Mouse (Mus musculus) natural killer cell, adult 2 months (primary cell): ENCODE data around the gene Gm826.
A peak's percentile ranks its signal among the peaks of the same experiment; 100 is the strongest.

Source experiments
- DNase-seq, 2 experiments: peaks; one replicate each; pipeline ENCODE4 v3.0.0; 2022; ENCODE audit warnings: low spot score in 2 of 2

Gm826 gene

DNA sequence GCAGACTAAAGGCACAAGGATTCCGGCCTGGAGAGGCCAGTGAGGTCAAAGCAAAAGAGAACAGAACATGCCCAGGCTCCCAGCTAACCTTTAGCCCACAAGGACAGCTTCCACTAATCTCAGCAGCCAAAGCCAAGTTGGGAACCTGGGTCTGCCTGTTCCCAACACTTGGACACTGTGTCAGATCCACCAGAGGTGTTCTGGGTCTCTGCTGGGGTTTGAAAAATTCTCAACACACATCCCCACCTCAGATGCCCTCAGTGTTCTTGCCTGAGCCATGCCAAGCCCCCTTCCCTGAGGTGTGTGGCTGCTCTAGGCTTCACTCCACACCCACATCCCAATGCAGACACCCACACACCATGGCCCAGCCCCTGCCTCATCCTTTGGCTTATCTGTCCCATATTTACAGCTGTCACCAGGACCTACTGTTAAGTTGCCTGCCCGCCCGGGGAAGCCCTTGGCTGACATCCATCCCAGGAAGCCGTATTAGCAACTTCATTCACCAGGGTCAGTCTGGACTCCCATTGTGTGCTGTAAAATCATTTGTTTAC lies at the start of gene Gm826:
TSS of gene Gm826 (minus strand) at position 52 of the 551 bp plus-strand sequence.
- no peak for DNase-seq

DNA sequence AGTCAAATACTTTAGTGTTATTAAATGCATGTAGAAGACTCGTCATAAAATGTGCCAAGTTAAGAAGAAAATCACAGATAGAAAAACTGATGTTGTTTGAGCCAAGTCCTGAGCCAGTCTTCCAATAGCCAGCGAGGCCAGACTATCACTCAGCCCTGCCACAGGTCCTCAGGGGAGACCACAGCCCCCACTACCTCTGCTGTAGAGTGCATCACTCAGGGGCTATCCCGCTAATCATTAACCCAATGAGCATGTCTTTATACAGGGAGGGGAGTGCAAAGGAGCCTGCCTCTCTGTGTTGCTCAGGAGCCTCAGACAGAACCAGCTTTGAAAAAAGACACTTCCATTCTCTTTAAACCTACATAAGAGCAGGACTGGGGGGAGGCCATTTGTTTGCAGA lies 49.5 kb upstream of the Gm826 start:
- no peak for DNase-seq

DNA sequence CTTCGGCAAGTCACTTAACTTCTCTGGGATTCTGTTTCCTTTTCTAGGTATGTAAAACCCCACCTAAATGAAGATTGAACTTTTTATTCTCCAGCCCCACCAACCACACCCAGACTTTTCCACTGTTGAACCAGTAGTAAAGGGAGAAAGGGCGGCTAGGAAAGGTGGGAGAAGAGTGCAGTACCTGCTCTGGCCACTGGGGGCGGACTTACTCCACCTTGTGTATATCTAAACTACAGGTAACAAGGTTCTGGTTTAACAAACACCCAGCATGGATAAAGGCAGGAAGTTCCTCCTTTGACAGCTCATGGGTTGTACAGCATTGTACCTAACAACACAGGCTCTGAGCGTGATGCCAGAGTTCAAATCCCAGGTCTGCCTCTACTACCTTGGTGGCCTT lies 44.3 kb upstream of the Gm826 start:
- DNase-seq: peak in 1 of 2 experiments; percentile 21

DNA sequence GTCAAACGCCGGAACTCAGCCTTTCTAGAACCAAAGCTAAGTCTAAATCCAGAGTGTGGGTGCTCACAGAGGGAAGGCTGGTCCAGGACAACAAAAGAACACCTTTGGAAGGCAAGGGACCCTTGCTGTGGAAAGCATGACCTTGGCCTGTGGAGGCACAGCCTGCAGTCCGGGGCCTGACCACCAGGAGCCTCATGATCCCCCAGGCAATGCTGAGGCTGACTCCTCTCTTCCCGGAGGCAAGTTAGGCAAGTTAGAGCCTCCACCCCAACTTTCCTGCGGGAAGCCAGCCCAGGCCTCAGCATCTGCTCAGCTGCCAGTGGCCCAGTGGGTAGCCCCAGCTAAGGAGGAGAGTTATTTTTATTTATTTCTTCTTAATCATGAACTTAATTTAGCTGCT lies 42.3 kb upstream of the Gm826 start:
- no peak for DNase-seq

DNA sequence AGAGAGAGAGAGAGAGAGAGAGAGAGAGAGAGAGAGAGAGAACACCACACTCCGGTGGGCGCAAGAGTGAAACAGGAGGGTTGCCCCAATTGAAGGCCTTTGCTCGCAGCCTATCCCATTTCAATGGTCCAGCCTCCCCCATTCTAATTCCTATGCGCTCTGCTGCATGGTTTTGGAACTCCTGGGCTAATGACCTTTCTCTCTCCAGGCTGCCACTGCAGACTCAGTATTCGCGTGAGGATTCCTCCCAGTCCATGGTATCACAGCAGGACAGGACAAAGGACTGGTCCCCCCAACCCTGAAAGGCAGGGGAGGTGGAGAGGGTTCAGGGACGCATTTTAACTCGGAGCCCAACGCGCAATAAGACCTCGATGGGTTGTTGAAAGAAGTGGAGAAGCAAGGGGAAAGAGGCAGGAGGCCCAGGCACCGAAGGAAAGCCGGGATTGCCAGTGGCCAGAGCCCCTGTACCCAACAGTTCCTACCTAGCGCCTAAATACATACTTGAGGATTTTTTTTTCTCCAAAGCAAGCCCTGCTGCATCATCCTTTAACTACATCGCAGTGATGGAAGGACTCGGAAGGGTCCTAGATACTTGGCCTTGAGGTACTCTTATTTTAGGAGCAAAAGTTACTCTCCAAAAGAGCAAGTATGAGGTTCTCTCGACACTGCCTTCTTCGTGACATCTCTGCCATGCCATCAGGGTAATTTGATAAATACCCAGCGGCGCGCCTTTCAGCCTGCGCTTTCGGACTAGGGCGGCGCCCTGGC lies 35.9 kb upstream of the Gm826 start:
- DNase-seq: no peak

DNA sequence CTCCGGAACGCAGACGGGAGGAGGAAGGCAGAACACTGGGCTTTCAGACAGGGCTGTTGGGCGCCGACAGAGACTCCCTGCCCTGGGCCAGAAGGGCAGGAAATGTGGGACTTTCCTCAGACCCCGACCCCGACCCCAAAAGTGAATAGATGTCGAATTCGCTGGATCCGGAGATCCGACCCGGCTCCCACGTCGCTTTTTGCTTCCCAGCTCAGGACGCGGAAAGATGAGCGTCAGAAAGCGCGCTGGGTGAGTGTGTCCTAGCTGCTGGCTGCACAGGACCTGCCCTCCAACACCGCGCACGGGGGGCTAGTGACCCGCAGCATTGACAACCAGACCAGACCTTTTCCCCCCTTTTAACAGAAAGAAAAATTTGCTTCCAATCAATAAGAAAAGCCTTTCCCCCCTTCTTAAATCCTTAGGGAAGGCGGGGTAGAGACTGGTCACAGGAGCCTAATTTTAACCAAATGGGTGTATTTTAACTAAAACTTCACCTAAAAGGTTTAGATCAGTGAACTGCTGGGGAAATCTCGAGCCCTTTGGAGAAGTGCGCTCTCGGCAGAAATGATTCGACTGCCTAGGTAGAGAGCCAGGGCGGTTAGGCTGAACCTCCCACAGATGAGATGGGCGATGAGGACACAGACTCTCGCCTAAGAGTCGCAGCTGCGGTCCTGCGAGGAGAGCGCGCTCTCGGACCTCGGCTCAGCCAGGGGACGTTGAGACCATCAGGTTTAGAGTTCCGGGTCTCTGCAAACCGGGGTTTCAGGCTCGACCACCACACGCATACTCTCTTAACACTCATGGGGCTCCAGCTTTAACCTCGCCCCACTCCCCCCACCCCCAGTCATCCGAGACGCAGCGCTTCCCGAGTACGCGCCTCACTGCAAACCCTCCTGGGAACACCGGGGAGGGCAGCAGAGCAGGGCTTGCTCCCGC lies 34.7 kb upstream of the Gm826 start:
- no peak for DNase-seq

DNA sequence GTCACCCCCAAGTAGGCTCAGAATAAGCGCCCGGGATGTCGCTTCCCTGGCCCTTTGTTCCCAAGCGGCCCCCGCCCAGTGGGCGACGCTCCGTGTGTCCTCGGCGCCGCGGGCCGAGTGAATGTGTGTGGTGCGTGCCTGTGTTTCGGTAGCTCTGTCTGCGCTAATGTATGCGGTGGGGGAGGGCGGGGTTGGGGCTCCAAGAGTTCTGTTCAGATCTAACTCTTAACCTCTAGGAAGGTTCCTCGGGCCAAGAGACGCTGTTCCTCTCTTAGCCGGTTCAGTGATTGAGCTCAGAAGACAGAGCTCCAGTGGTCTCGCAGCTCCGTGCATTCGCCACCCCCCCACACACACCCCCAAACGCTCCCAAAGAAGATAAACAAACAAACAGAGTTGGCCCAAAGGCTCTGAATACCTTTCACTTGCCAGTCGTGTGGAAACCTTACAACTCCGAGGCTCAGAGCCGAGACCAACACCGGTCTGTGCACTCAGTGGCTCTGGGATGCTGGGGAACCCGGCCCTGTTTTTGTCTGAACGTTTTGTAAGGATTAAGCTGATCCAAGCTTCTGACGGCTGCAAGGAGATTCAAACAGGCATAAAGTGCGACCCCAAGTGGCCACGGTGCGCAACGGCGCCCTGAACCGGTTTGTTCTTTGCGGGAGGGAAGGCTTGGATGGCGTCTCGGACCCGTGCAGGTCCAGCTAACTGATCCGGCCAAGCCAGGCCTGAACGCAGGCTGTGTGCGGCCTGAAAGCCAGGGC lies 33.7 kb upstream of the Gm826 start:
- DNase-seq: peak; percentile 11 to 12

DNA sequence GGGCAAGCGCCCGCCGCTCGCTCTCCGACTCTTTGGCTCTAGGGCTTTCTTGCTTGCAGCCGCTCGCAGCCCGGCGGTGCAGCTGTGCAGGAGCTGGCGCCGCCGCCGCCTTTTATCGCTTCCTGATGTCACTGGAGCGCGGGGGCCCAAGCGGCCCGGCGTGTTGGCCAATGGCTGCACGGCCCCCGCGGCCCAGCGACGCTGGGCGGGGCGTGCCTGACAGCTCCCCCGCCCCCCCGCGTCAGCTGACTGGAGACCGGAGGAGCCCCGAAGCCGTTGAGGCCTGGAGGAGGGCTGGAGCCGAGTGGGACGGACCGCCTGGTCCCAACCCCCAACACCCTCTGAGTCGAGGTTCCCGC lies 33.0 kb upstream of the Gm826 start, which contains the start of gene Mafb:
TSS of gene Mafb (minus strand) at position 86 of the 359 bp plus-strand sequence.
- DNase-seq: peak; percentile 8 to 13

DNA sequence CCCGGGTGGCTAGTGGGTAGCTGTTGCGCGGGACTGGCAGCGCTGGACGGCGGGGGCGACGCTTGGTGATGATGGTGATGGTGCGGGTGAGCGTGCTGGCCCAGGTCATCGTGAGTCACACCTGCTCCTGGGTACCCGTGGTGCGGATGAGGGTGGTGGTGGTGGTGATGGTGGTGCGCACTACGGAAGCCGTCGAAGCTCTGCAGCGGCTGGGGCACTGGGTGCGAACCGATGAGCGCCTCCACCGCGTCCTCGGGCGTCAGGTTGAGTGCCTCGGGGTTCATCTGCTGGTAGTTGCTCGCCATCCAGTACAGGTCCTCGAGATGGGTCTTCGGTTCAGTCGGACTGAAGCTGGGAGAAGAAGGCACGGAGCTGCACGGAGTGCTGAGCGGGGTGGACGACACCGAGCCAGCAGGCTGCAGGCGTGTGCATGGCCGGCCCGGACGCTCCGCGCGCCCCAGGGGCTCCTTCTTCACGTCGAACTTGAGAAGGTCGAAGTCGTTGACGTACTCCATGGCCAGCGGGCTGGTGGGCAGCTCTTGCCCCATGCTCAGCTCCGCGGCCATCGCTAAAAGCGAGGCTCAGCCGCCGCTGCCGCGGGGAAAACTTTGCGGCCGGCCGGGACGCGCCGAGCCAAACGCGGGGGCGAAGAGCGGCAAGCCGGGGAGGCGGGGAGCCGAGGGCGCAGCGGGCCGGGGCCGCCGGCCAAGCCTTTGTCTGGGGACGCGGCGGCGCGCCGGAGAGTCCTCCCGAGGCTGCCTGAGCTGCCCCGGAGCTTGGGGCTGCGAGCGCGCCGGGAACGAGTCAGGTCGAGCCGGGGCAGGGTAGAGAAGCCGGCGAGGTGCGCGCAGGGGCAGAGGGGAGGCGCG lies 32.4 kb upstream of the Gm826 start:
- no peak for DNase-seq

DNA sequence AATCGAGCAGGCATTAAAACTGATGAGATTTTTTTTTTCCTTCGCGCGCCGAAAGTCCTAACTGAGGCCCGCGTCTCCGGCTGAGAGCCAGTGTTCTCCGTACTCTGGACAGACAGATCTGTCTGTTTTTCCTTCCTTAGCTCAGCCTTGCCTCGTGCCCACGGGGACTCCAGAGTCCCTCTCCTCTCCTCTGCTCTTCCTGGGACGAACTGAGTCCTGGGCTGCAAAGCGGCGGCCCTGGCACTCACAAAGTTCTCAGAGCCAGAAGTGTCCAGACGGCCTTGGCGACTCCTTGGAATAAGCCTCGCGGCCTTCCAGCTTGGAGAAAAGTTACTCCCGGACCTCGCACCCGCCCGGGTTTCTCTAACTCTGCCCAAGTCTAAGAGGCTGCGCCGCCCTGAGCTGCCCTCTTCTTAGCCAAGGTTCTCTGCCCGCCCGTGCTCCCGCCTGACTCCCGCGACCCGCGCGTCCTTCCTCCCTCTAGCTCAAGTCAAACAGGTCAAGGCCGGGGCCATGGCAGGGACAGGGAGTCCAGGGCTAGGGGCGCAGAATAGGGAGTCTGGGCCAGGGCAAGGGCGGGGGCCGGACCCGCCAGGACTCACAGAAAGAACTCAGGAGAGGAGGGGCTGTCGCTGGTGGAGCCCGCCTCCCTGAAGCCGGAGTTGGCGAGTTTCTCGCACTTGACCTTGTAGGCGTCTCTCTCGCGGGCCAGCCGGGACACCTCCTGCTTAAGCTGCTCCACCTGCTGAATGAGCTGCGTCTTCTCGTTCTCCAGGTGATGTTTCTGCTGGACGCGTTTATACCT lies 31.3 kb upstream of the Gm826 start:
- DNase-seq: no peak

DNA sequence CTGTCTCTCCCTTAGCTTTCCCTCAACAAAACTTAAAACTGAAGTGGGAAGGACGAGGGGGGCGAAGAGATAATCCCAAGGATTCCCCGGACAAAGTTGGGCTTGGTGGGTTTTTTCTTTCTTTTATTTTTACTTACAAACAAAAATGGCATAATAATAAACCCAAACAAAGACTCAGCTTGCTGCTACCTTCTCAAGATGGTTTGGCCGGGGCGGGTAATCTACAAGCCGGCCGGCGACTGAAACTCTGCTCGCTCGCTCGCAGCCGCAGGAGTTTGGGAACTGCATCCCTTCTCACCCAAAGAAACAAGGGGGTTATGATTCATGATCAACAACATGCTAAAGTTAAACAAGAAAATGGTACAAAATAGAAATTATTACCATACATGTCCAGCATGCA lies 30.7 kb upstream of the Gm826 start:
- no peak for DNase-seq

DNA sequence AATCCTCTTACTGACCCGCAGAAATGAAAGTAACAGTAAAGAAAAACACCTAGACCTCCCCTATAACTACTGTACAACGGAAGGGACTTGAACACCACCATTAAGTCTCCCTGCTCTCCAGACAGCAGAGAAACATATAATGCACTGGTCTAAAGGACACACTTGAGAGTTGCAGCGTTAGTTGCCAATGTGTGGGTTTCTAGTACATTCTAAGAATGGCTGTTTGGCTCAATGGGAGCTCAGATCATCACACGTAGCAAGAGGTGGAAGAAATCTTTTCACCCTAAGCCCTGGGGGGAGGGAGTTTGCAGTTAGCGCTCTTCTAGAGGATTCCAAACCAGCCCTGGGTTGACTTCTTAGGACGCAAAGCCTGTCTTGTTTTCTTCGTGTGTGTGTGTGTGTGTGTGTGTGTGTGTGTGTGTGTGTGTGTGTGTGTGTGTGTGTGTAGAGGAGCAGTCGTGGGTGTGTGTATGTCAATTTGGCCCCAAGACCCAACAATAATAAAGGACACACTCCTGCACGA lies 30.2 kb upstream of the Gm826 start:
- DNase-seq: no peak

DNA sequence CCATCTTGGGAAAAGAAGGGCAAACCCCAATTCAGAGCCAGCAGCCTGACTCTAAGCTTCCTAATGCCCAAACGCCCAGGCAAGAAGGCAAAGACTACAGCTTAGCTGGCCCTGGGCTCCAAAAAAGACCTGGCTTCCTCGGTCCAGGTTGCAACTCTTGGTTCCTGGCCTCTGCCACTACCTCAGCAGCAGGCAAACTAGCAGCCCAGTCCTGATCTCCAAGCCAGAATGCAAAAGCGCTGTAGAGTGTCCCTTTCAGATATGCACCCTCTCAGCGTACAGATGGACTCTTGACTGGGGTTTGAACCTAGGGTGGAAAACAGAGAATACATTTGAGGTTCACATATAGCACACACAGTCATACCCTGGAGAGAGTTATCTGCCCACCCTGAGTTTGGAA lies 29.2 kb upstream of the Gm826 start:
- no peak for DNase-seq

DNA sequence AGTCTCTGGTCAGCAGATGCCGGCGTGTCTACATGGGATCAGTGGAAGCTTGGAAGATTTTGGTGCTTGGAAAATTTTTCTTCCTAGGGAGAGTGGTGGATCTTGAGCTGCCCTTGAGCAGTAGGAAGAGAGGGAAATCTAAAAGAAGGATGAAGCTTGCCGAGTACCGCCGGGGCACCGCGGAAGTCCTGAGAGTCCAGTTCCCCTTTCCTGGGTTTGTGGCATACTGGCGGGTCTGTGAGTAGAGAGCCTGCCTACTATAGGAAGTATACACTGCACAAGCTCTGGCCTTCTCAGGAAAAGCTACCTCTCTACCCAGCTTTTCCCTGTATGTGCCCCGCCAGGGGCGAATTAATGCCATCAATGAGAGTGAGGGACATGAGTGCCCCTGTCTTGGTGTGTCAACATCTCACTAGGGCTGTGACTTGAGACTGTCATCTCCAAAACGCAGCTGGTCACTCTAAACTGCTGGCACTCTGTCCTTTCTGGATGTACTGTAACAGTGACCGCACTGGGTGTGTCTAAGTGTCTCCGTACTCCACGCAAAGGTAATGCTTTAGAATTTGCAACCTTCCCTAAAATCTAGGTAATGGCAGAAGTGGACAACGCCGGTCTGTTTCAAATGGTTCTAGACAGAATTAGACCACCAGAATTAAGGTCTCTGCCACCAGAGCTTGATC lies 27.6 kb upstream of the Gm826 start:
- DNase-seq: no peak

DNA sequence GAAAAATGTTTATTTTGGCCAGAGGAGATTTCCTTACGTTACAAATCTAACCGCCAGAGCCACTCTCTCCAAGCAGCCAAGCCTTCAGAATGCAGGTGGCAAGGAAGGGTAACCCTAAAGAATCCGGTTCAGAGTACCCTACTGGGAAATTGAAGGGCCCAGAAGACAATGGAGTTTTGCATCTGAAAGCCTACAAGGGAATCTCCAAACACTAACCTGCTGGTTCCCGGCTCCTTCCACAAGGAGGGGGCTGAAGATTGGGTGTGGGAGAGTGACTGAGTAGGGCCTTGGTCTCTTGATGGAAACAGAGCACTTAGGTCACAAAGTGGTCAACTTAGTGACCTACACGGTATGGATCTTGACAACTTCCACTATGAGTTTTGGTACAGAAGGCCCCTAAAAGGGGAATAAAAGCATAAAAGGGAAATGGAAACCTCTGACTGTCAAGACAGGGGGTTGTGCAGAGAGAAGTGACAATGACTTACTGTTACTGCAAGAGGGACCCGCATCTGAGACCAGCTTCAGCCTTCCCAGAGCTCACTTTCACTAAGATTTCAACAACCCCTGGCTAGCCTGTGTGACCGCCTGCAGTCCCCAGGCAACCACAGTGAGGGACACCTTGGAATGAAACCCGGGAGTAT lies 26.4 kb upstream of the Gm826 start:
- DNase-seq: no peak

DNA sequence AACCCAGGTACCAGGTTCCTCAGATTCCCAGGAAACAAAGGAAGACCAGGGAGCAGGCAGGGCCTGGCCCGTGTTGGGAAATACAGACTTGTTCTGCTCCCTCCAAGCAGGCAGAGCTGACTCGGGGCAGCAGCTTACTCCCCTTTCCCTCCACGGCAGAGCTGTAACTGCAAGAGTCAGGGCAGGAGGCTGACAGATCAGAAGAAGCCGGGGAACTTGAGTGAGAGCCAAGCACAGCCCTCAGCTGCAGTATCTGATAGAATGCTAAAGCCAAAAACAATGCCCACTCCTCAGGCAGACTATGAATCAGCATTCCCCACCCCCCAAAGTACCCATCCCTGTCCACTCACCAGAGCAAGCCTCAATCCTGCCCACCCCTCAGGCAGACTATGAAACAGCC lies 24.9 kb upstream of the Gm826 start:
- no peak for DNase-seq

DNA sequence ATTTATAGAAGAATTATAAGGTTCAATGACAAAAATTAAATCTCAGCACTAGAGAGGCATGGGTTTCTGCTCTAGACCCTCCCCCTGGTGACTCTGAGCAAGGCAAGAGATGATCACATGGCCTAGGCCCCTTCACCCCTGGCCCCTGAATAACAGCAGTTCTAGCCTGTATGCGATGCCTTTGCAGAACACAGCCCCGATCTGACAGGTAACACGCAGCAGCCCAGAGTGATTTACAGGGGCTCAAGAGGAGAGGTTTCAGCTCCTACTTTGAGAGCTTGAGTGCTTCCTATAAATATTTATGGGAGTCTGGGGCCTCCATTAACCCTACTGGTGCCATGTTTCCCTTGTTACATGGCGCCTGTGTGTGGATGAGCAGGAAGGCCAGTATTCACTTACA lies 23.5 kb upstream of the Gm826 start:
- no peak for DNase-seq

DNA sequence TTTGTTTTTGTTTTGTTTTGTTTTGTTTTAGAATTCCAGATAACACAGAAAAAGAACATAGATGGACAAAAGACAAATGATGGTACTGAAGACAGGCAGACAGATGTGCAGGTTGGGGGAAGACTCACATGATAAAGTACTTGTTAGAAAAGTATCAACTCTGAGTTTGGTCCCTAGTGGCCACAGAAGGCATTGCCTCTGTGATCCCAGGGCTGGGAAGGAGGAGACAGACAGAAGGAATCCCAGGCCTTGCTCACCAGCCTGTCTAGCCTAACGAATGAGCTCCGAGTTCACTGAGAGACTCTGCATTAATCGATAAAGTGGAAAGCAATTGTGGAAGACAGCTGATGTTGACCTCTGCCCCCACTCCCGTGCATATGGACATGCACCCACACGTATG lies 22.2 kb upstream of the Gm826 start:
- DNase-seq: no peak

DNA sequence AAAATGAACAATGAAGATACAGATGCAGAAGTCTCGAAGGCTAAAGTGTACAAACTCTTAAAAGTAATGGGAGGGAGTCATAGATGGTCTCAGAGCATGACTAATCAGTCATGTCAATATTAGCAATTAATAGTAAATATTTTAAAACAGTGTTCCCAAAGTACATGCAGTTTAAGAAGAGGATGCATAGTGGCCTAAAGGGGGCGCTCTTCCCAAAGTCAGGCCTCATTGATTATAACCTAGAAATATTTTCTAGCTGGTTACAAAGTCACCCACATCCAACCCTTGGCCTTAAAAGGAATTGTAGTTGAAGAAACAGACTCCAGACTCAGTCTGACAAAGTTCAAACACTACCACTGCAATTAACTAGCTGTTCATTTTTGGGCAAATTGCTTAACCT lies 20.4 kb upstream of the Gm826 start:
- DNase-seq: no peak
